Mouse (Mus musculus): ENCODE data around the gene Crispld2.

Gene Crispld2

DNA sequence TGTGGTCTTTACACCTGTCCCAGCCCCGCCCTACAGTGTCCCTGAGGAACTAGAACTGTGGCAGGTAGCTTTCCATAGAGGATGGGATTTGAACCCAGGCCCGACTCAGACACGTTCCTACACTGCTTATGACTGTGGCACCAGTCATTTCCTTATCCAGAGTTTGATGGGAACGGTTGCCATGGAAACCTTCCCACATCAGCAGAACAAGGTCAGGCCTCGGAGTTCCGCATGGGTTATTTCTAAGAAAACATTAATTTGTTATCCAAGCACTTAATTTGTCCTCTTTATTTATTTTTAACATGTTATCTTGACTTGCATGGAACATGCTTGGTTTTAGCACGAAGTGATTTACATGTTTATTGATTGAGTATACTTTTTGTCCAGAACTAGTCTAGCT lies 9.5 kb downstream of the Crispld2 start:
- no peak for DNase-seq (ENCODE audit: low spot score)

DNA sequence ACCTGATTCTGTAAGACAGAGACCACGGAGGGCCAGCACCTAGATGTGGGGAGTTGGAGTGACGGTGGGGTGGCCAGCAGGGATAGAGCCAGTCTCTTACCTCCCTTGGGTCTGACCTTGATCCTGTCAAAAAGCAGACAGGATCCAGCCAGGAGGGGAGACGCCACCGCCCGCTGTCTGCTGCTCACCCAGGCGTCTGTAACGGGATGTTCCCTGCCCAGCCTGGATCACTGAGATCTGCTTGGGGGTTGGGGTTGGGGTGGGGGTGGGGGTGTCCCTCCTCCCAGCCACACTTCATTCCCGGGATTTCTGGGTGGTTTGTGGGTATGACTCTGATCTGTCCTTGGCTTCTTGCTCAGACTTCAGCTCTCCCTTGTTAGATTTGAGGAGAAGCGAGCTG lies 10.1 kb downstream of the Crispld2 start:
- no peak for DNase-seq (ENCODE audit: low spot score)

DNA sequence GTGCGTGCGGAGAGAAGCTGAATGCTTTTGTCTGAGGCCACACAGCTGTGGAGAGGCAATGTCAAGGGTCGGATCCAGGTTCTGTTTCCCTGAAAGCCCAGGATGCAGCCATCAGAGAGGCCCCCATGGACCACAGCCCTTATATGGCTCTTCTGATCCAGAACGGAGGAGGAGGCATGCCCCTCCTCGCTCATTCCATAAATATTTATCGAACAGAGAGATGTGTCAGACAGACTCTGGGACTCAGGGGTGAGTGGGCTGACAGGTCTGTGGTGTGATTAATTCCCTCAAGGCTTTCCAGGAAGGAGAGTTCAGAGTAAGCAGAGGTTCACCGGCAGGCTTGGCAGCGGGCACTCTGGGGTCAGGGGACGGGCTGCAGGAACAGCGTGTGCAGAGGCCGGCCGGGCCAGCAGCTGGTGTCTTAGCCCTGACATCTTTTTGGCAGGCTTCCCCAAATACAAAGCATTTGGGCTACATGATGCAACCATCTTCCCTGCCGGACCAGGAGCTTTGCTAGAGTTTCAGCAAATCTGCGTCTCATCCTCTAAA lies 12.0 kb downstream of the Crispld2 start:
- no peak for DNase-seq (ENCODE audit: low spot score)

DNA sequence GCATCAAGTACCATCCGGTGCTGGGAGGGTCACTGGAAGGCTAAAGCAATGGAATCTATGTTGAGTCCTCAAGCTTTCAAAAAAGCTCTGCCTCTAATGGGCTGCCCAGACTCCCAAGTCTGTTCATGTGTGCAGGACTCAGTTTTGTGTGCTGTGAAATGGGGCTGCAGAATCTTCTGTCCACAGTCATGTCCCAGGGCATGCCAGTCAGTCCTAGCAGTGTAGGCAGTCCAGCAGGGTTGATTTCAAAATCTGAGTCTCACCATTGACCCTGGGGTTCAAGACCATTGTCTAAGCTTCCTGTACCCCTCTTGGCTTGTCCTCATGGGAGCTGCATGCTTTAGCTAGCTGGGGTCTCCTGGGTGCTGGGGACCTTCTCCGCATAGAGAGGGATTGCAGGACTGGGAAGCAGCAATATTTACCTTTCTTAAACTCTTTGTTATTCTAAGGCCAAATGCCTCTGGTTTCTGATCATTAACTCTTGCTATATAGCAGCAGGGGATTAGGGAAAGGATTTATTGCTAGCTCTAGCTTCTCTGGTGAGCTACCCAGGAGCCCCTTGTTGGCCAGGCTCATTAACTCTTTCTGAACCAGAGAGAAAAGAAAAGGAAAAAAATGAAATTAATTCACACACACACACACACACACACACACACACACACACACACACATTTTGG lies 12.6 kb downstream of the Crispld2 start:
- no peak for DNase-seq (ENCODE audit: low spot score)

DNA sequence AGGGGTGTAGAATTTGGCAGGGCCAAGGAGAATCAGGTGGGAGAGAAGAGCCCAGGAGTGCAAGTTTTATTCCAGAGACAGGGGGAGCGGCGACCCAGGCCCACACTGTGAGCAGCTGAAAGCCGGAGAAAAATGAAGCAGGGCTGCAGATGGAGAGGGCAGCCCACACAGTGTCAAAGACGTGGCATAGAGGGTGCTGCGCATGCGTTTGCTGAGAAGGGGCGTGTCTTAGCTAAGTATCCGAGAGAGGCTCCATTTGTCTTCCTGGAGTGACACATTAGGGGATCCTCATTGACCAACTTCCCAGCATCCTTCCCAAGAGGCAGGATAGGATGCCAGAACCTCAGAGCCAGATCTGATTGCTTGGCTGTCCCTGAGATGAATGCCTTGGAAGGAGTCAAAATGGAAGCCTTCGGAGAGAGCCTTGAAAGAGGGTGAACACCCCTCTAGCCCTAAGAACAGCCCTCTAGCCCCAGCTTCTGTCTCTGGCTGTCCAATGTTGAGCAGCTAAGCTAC lies 14.5 kb downstream of the Crispld2 start:
- DNase-seq (ENCODE audit: low spot score) = no peak

DNA sequence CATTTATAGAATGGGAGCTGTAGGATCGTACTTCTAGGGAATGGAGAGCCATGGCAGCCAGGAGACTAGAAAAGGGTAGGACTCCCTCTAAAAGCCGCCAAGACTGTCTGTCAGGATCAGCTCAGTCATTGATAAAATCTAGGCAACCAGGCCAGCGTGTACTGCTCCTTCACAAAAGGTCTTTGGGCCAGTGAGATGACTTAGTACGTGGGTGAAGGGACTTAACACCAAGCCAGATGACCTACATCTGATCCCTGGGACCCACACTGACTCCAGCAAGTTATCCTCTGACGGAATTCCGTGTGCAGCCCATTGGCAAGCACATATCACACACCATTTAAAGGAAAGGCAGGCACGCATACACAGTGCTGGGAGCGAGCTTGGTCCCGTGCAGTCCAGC lies 14.9 kb downstream of the Crispld2 start:
- DNase-seq (ENCODE audit: low spot score) = no peak

DNA sequence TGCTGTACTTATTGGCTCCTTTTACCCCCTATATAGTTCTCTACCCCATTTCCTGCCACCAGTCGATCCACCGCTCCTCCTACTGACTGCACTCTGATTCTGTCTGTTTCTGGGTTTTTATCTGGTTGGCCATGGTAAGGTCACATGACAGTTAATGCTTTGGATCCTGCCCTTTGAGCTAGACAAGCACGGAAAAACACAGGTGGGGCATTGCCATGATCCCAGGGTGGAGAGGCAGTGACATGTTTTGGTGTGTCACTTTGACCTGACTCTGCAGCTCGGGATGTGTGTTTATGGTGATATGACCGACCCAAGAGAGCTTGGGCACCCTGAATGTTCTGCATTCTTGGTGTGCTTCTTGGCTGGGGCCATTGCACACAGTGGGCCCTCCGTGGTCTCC lies 17.0 kb downstream of the Crispld2 start:
- DNase-seq (ENCODE audit: low spot score) = no peak

DNA sequence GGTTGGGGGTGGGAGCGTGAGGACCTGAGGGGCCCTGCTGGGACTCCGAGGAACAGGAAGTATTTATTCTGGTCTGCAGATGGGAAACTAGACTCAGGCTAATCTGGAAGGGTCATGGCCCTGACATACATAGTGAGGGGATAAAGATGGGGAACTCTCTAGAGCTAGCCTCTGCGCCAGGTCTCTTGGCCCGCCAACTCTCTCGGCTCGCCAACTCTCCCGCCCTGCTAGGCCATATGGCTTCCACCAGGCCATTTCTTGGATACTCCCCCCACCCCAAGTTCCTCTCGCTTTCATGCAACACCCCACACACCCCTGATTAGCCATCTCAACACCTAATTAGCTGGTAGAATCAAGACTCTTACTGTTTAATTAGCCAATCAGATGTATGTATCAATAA lies 20.3 kb downstream of the Crispld2 start:
- DNase-seq (ENCODE audit: low spot score) = no peak

DNA sequence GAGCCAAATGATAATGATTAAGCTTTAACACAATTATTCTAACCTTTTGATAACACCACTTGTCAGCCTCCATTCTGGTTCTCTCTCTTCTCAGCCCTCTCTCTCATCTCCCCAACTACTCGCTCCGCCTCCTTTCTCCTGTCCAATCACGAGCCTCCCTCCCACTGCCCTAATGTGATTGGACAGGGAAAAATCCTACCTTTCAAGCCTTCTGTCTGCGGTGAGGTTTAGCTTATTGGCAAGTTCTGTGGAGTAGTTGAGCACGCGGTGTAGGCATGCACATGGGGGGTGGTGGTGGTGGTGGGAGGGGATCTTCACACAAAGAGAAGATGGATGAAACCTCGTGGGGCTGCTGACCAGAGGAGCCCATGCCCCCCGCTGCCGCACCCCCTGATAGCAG lies 20.7 kb downstream of the Crispld2 start:
- no peak for DNase-seq (ENCODE audit: low spot score)

DNA sequence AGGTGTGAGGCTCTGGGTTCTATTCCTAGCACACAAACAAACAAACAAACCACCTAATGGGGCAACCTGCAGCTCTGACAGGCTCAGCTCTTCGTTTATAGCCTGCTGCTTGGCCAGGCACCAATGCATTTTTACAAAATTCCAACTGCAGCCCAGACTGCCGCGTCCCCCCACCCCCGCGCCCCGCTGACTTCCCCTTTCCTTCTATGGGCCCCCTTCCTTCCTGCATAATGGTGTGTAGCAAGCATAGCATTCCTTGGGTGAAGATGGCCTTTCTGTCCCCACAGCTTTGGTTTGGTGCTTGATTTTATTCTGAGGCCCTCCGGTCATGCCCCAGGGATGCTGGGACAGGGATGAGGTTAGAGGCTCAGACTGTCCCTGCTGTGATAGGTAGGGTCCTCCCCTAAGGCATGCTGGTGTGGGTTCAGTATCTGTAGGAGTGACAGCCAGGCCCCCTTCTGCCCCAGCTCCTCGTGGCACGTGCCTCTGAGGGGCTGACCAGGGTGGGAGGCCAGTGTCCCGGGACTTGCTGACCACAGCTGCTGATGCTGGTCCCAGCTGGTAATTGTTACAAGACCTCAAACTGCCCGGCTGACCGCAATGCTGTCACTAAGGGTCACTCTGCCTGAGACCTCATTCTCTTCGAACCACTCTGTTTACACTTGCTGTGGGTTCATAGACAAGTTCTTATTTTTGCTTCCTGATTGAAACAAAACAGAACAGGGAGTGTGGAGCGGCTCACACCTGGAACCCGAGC lies 22.2 kb downstream of the Crispld2 start:
- DNase-seq (ENCODE audit: low spot score) = no peak

DNA sequence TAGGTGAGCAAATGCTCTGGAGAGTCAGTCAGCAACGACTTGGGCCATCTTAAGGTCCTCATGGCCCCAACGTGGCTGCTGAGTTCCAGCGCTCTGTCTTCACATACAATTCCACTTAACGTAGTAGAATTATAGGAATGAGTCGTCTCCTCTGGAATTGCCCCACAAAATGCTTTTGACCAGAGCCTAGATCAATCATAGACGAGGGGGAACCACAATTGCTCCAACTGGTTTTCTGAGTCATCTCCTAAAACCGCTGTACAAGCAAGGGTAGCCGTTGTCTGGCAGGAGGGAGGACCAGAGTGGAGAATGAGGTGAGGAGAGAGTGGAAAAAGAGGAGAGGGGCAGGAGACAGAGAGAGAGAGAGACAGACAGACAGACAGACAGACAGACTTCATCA lies 23.7 kb downstream of the Crispld2 start:
- DNase-seq (ENCODE audit: low spot score) = no peak

DNA sequence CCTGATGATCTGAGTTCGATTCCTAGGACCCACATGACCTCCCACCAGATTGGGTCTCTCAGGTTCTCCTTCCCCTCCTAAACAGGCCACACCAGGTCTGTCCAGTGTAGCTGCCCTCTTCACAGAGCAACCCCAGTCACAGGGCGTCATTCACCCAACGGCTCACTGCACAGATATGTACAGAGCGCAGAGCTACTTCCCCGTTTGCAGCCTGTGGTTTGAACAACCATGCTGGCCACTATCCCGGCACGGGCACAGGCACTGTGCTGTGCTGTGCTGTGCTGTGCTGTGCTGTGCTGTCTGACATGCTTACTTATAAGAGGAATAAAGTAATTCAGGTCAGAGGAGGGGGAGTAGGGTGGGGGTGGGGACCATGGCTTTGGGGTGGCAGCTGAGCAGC lies 24.2 kb downstream of the Crispld2 start:
- no peak for DNase-seq (ENCODE audit: low spot score)

DNA sequence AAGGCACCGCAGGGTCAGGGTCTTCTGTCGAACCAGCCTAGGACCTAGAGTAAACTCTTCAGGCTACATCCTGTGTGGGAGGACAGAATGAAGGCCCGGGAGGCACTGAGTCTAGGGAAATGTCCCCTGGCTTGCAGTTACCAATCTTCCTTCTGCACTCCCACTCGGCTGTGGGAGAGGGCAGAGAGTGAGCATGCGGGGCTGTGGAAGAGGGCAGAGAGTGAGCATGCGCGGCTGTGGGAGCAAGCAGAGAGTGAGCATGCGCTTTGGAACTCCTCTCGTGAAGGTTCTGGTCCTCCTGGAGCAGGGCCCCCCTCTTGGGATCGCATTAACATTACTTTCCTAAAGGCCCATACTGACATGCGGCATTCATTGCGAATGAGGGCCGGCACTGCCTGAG lies 25.1 kb downstream of the Crispld2 start:
- DNase-seq (ENCODE audit: low spot score) = no peak

DNA sequence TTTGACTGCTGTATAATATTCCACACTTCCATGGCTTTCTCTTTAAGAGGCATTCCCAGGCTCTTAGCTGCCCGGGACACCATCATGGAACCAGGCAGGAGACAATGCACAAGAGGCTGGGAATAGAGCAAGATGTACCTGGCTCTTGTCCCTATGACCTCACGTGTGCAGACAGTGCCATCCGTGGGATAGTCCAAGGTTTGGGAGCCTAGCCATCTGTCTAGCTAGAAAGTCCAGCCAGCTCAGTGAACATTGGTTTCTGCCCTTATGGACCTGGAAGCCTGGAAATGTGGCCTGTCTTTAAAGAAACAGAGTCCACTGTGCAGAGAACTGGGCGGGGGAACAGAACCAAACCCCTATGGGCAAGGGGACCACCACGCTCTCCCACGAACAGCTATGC lies 25.5 kb downstream of the Crispld2 start:
- no peak for DNase-seq (ENCODE audit: low spot score)

DNA sequence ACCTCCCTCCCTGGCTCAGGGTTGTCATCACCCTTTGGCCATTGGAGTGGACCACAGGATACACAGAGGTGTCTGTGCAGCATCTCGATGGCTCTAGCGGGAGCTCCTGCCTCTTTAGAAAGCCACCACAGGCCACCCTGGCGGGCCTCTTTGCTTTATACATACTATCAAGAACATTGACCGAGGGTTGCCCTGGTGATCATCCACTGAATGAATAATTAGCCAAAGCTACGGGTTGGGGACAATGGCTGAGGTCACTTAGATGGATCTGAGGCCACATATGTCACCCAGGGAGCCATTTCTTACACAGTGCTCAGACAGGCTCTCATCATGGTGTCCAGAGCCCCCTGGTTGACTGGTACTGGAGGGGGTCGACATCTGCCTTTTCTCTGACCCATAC lies 26.1 kb downstream of the Crispld2 start:
- DNase-seq (ENCODE audit: low spot score) = no peak

DNA sequence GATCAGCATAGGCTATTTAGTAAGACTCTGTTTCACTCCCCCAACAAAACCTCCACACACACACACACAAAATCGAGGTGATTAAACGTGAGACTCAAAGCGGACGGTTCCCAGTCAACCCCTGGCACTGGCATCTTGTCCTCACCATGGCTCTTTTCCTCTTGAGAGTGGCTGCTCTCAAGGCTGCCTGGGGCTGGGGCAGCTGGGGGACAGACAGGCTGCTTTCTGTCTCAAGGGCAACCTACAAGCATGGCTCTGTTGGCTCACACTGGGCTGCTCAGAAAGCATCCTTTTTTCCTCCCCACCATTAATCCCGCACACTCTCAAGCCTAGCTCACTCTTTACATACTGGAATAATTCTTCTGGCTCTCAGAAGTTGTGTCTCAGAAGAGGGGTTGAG lies 27.1 kb downstream of the Crispld2 start:
- DNase-seq (ENCODE audit: low spot score) = no peak

DNA sequence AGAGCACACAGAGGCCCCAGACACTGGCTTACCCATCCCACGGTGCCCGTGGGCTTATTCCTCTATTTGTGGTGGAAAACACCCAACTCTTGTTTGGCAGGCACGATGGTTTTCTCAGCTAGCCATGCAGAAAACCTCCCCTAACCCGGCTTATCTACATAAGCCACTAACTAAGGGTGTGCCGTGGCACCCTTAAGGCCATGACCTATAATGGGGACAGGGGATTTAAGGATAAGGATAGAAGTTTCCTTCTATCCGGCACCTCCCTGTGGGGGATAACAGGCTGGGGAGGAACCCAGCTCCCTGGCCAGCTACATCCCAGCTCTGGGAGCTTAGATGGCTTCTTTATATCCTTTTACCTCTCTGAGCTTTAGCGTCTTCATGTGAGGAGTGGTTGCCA lies 28.1 kb downstream of the Crispld2 start:
- DNase-seq (ENCODE audit: low spot score) = no peak

DNA sequence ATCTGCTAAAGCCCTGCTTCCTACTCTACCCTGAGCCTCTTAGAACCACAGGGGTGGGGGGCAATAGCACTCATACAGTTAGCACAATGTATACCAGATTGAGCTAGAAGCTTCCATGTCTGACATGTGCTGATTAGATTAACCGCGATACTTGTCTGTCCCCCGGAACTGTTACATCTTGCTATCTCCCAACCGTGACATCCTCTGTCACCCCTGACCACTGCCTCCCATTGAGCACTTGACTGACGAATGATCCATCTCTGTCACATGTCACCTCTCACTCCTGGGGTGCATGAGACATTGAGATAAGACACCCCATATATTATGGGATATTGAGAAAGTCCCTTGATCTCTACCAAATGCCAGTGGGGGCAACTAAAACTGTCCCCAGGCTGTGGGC lies 34.0 kb downstream of the Crispld2 start:
- no peak for DNase-seq (ENCODE audit: low spot score)

DNA sequence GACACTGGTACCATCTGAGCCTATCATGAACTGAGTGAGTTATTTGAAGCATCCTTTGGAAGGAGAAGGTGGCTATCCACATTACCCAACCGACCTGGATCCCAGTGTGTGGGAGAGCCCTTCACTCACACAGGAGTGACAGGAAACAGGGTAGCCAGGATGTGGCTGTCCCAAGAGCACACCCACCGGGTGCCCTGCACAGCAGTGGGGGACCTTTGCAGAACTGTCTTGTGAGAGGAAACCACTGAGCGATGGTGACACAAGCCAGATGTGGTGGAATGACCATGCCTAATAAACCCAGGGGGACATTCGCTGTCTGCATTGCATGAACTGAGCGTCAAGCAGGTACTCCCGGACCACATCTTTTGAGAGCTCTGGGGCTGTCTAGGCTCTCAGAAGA lies 34.8 kb downstream of the Crispld2 start:
- no peak for DNase-seq (ENCODE audit: low spot score)

DNA sequence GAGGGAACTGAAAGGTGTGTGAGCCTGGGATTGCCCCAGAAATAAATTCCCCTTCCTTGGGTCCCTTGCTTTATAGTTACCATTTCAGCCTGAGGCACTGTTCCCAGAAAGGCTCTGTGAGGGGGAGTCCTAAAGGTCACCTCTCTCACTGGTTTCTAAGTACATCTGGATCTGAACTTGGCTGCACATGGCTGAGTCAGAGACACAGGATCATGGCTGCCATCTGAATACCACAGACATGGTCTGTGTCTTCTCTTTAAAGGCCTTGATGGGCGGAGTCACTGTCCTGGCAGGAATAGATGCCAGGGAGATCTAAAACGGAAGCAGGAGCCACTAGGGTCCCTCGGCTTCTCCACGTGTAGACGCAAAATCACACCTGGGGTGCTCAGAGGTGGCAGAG lies 38.2 kb downstream of the Crispld2 start:
- DNase-seq (ENCODE audit: low spot score) = no peak

DNA sequence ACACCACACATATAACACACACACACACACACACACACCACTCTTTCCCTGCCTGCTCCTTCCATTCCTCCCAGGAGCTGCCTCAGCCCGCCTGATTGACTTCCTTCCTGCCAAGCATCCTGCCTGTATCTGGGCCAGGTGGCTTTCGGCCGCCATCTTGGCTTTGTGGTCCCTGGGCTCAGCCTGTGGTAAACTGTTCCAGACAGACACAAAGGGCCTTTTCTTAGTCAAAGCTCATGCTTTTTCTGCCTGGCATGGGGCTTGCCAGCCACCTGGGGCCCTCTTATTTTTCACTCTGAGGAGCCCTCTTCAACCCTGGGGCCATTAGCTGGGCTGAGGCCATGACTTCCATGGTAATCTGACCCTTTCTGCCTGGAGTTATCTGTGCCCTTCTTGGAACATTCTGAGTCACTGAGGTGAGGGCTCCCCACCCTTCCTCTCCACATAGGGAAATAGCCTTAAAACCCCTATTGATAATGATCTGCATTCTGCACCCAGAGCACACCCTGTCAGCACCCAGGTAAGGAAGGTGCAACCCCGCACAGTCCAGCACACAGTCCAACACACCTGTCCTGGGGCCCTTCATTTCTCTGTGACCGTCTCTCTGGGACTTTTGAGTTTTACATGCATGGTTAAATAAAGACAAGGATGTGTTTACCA lies 40.4 kb downstream of the Crispld2 start:
- DNase-seq (ENCODE audit: low spot score) = no peak

DNA sequence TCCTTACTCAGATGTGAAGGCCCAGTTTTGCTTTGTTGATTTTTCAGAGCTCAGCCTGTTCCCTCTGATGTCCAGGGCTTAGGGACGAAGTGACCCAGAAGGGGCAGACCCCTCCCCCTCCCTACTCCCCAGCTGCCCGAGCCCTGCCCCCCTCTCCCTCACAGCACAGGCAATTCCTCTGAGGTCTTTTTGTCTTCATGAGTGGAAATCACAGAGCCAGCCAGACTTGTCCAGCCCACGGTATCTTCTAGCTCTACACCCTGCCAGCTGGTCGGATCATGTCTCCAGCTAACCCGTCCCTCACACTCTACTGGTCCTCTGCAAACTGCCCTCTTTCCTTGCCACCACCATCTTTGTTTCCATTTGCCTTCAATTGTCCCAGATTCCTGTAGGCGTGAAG lies 42.2 kb downstream of the Crispld2 start:
- no peak for DNase-seq (ENCODE audit: low spot score)

DNA sequence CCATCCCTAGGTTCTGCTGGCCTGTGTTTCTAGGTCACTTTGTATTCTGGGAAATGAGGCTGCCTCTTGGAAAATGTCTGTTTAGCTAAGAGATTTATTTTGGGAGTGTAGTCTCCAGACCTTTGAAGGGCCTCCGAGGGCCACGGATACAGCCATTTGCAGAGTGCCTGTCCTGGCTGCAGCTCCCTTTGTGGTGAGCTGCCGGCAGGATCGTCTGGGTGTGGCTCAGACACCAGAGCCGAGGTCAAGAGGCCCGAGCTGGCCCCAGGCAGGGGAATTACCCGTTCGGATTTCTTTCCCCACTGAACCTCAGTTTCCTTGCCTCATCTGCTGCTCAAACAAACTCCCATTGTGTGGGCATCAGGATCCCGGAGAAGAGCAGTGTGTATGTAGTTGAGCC lies 43.9 kb downstream of the Crispld2 start:
- DNase-seq (ENCODE audit: low spot score) = no peak

All from layer of hippocampus, adult 11-12 months (tissue).